Mouse (Mus musculus): ENCODE data around the gene Kcnj5.
A peak's percentile ranks its signal among the peaks of the same experiment; 100 is the strongest.

The Kcnj5 gene

DNA sequence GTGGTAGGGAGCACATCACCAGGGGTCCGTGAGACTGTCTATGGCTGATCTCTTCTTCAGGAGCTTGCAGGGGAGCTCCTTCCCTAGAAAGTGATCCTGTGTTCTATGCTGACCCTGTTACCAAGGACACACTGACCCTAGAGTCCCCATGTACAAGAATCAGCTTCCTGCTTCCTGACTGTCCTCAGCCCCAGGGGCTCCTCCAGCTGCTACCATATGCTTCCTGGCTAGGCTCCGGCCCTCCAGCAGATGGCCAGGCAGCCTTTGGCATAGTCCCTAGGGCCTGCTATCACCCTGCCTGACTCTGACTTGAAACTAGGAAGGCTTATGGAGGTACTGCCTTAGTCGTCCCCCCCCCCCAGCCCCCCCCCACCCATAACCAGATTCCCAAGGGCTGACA lies 24.0 kb downstream of the Kcnj5 start:
- no peak for DNase-seq (ENCODE audit: low spot score in 2 of 2)

- DNase-seq (ENCODE audit: low spot score in 2 of 2): no peak
Measured at GRCm38 (mm10) chr9:32315999-32316398, 28.2 kb downstream of the Kcnj5 start.

GRCm38 (mm10) chr9:32314071-32314470 lies 30.1 kb downstream of the Kcnj5 start:
- DNase-seq (ENCODE audit: low spot score in 2 of 2): no peak

GRCm38 (mm10) chr9:32312208-32312607 lies 31.9 kb downstream of the Kcnj5 start:
- no peak for DNase-seq (ENCODE audit: low spot score in 2 of 2)

GRCm38 (mm10) chr9:32311786-32312185 lies 32.4 kb downstream of the Kcnj5 start:
- DNase-seq (ENCODE audit: low spot score in 2 of 2): no peak

DNA sequence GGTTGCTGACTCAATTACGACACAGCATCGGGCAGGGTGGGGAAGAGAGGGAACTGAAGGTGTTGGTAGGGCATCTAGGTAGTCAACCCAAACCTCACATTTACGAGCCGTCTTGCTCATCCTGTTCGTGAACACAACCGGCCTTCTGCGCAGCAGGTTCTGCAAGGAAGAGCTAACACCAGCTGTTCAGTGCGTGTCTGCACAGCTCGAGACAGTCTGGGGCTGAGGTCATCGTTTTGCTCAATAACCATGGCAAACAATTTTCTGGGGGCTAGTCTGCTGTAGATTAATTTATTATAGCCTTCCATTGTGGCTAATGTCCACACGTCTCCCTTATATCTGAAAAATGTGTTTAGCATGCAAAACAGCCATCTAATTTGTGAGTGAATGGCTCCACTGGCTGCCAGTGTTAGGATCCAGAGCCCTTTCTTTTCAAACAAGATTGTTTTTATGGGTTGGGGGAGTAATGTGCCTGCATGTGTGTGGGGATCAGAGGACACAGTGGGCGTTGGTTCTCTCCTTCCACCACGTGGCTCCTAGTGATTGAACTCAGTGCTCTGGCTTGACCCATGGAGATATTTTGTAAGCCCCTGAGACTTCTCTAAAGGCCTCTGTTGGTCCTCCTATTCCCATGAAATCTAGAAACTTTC lies 41.5 kb downstream of the Kcnj5 start:
- DNase-seq (ENCODE audit: low spot score in 2 of 2): no peak

DNA sequence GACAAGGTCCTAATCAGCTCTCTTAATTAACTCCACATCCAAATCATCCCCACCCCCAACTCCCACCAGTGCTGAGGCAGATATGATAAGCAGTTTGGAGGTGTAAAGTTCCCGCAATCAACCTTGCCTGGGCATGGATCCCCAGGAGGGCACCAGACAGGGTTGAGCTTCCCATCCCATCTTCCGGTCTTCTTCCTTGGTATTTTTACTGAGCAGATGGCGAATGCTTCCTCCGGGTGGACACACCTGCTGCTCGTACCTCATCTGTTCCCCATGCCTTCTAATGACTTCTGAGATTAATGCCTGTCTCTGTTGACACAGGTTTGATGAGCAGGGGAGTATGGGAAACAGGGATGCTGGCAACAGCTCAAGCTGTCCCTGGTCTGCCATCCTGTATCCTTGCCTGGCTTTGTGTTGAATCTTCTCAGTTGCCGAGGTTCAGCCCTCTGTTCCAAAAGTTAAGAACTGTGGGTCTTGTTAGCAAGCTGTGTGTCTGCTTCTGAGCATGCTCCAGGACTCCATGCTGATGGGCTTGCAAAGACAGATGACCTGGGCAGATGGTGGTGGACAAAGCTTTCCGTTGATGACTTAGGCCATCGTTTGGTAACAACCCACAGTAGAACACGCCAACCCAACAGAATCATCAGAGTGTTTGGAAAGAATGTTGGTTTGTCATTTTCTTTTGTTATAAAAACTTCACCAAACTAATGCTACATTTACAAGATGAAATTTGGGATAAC lies 48.9 kb downstream of the Kcnj5 start:
- DNase-seq (ENCODE audit: low spot score in 2 of 2): no peak

- no peak for DNase-seq (ENCODE audit: low spot score in 2 of 2)
Measured at GRCm38 (mm10) chr9:32292686-32293085, 51.5 kb downstream of the Kcnj5 start.

DNA sequence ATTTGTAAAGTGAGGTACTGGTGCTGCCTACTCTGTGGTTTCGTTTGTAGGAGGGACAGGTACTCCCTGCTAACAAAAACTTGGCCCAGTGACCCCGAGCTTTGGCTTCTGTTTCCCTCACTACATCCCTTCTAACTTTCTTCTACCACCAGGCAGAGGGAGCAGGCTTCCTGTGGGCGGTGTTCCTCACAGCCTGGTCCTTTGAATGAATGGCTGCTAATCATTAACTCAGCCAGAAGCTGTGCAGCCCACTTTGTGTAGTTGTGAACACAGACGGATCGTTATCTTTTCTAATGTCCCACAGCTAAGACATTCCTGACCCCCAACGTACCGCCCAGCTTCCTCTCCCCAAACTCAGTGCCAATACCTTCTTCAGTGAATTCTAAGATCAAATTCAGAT lies 52.5 kb downstream of the Kcnj5 start:
- no peak for DNase-seq (ENCODE audit: low spot score in 2 of 2)

DNA sequence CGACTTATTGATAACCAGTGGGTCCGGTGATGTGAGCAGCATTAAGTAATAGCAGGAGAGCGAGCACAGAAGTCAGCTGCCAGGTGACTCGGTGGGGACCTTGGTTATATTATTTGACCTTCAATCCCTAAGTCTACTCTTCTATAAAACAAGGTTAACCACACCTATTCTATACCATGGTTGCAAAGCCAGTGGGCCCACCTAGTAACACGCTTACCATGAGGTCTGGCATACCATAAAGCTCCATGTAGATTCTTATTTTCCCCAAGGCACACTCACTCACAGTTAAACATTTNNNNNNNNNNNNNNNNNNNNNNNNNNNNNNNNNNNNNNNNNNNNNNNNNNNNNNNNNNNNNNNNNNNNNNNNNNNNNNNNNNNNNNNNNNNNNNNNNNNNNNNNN lies 60.6 kb downstream of the Kcnj5 start:
- DNase-seq (ENCODE audit: low spot score in 2 of 2): no peak

GRCm38 (mm10) chr9:32280456-32280855 lies 63.7 kb downstream of the Kcnj5 start:
- peak in 1 of 2 experiments; percentile 1 for DNase-seq (ENCODE audit: low spot score in 2 of 2)

DNA sequence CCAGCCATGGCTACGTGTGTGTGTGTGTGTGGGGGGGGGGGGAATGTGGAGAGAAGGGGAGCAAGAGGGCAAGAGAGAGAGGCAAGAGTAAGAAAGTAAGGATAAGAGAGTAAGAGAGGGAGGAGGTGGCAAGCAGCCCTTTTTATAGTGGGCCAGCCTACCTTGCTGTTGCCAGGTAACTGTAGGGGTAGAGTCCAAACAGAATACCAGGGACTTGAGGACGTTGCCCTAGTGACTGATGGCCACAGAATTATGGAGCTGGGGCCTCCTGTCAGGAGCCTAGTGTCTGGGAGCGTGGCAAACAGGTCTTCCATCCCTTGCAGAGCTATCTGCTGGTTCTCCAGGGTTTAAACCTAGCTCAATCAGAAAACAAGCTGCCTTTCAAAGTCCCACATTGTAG lies 64.4 kb downstream of the Kcnj5 start:
- DNase-seq (ENCODE audit: low spot score in 2 of 2): no peak

- DNase-seq (ENCODE audit: low spot score in 2 of 2): no peak
Measured at GRCm38 (mm10) chr9:32278052-32278451, 66.1 kb downstream of the Kcnj5 start.

GRCm38 (mm10) chr9:32271896-32272444 lies 72.2 kb downstream of the Kcnj5 start:
- peak; percentile 33 to 66 for DNase-seq (ENCODE audit: low spot score in 2 of 2)
